Mouse (Mus musculus): ENCODE data around the gene Ubqln4.
A peak's percentile ranks its signal among the peaks of the same experiment; 100 is the strongest.
"Not testable (repeated sequence)": the region's sequence is repeated elsewhere in the genome, so short reads cannot be mapped to it uniquely, and the experiment has no call there.

Ubqln4 gene

GRCm38 (mm10) chr3:88596547-88596946, 43.0 kb downstream of the Ubqln4 start:
- DNase-seq (ENCODE audit: extremely low read depth, low read depth): not testable (repeated sequence)

GRCm38 (mm10) chr3:88602466-88602865, 48.9 kb downstream of the Ubqln4 start:
- no peak for DNase-seq (ENCODE audit: extremely low read depth, low read depth)

- DNase-seq (ENCODE audit: extremely low read depth, low read depth): peak; percentile 61
Measured at GRCm38 (mm10) chr3:88603714-88604161, 50.2 kb downstream of the Ubqln4 start.

GRCm38 (mm10) chr3:88604863-88605262, 51.3 kb downstream of the Ubqln4 start:
- DNase-seq (ENCODE audit: extremely low read depth, low read depth): no peak

- not testable (repeated sequence) for DNase-seq (ENCODE audit: extremely low read depth, low read depth)
Measured at GRCm38 (mm10) chr3:88605666-88606065, 52.1 kb downstream of the Ubqln4 start, which contains the start of gene Arhgef2. TSS of gene Arhgef2 (plus strand) at chr3:88605966.

- peak; percentile 95 for DNase-seq (ENCODE audit: extremely low read depth, low read depth)
Measured at GRCm38 (mm10) chr3:88607065-88607757, 53.7 kb downstream of the Ubqln4 start.

GRCm38 (mm10) chr3:88607758-88608138, 54.2 kb downstream of the Ubqln4 start:
- no peak for DNase-seq (ENCODE audit: extremely low read depth, low read depth)

- DNase-seq (ENCODE audit: extremely low read depth, low read depth): no peak
Measured at GRCm38 (mm10) chr3:88609066-88609465, 55.5 kb downstream of the Ubqln4 start.

GRCm38 (mm10) chr3:88614418-88614817, 60.9 kb downstream of the Ubqln4 start:
- no peak for DNase-seq (ENCODE audit: extremely low read depth, low read depth)

GRCm38 (mm10) chr3:88615117-88615516, 61.6 kb downstream of the Ubqln4 start:
- DNase-seq (ENCODE audit: extremely low read depth, low read depth): no peak

- DNase-seq (ENCODE audit: extremely low read depth, low read depth): no peak
Measured at GRCm38 (mm10) chr3:88615902-88616391, 62.4 kb downstream of the Ubqln4 start.

- no peak for DNase-seq (ENCODE audit: extremely low read depth, low read depth)
Measured at GRCm38 (mm10) chr3:88616951-88617500, 63.5 kb downstream of the Ubqln4 start.

GRCm38 (mm10) chr3:88618074-88618871, 64.7 kb downstream of the Ubqln4 start:
- DNase-seq (ENCODE audit: extremely low read depth, low read depth): no peak

Data from MEL-GATA-1-ER (cell line).